Mouse (Mus musculus) thymus, adult 18-20 months (tissue): ENCODE data around the gene Gm960.
"Not testable (repeated sequence)": the region's sequence is repeated elsewhere in the genome, so short reads cannot be mapped to it uniquely, and the experiment has no call there.

ENCODE experiments used
- DNase-seq, 2 experiments: peaks; one replicate each; pipeline ENCODE4 v3.0.0; 2022; ENCODE audit warnings: mixed read lengths in 2 of 2

Gene Gm960

GRCm38 (mm10) chr19:4586783-4587182, 111.7 kb downstream of the Gm960 start:
- not testable (repeated sequence) for DNase-seq

GRCm38 (mm10) chr19:4583856-4584255, 114.6 kb downstream of the Gm960 start:
- no peak for DNase-seq

GRCm38 (mm10) chr19:4579296-4579695, 119.2 kb downstream of the Gm960 start:
- no peak for DNase-seq

- no peak for DNase-seq
Measured at GRCm38 (mm10) chr19:4578799-4579198, 119.7 kb downstream of the Gm960 start.
